Mouse (Mus musculus) heart, embryonic 14.5 days (tissue): ENCODE results near the gene Aldh1b1. TPM values are rescaled to one million over a fixed set of nuclear protein-coding genes. Genes with fewer than 3 reads are reported as not detected.
A peak's percentile ranks its signal among the peaks of the same experiment; 100 is the strongest.

ENCODE experiments used
- ATAC-seq: fragments of 200-750 bp; cut with Nextera tagmentation; 2 replicates; pipeline ENCODE4 v1.8.0; 2017; ENCODE audit warnings: low read depth, moderate TSS enrichment; ENCODE audit not compliant: insufficient number of reproducible peaks, insufficient read depth, low FRiP score
- H3K27ac ChIP-seq, 2 experiments: fragments of 200-500 bp in 1 of 2; fragments of 300-500 bp in 1 of 2; sonication (generic) in 1 of 2; replicated peaks in 1 of 2; 2 replicates each; pipeline ENCODE4 v1.5.1; 2012 to 2014; ENCODE audit warnings: low read depth in 2 of 2, low read length in 2 of 2, control low read depth in 1 of 2, mild to moderate bottlenecking in 1 of 2, mixed read lengths in 1 of 2; ENCODE audit not compliant: control insufficient read depth in 1 of 2, insufficient read depth in 1 of 2
- H3K27me3 ChIP-seq: fragments of 300-500 bp; sonication (generic); 2 replicates; pipeline ENCODE4 v1.6.1; 2014; ENCODE audit warnings: mild to moderate bottlenecking, low read length, control low read depth; ENCODE audit not compliant: control insufficient read depth, insufficient read depth
- H3K36me3 ChIP-seq: fragments of 300-500 bp; sonication (generic); 2 replicates; pipeline ENCODE4 v1.6.1; 2014; ENCODE audit warnings: mild to moderate bottlenecking, control low read depth, low read length, mixed read lengths; ENCODE audit not compliant: control insufficient read depth, insufficient read depth
- H3K4me1 ChIP-seq, 2 experiments: fragments of 200-500 bp in 1 of 2; fragments of 300-500 bp in 1 of 2; sonication (generic) in 1 of 2; 2 replicates each; pipeline ENCODE4 v1.6.1; 2012 to 2014; ENCODE audit warnings: low read length in 2 of 2, control low read depth in 1 of 2, mixed read lengths in 1 of 2; ENCODE audit not compliant: control insufficient read depth in 2 of 2, insufficient read depth in 2 of 2
- H3K4me2 ChIP-seq: fragments of 300-500 bp; sonication (generic); 2 replicates; pipeline ENCODE4 v1.6.1; 2014; ENCODE audit warnings: mild to moderate bottlenecking, low read length
- H3K4me3 ChIP-seq, 2 experiments: fragments of 200-500 bp in 1 of 2; fragments of 300-500 bp in 1 of 2; sonication (generic) in 1 of 2; 2 replicates each; pipeline ENCODE4 v1.5.1; 2012 to 2014; ENCODE audit warnings: low read length in 2 of 2, mild to moderate bottlenecking in 2 of 2, control low read depth in 1 of 2, low read depth in 1 of 2, moderate library complexity in 1 of 2; ENCODE audit not compliant: control insufficient read depth in 1 of 2, insufficient read depth in 1 of 2
- H3K9ac ChIP-seq: fragments of 300-500 bp; sonication (generic); 2 replicates; pipeline ENCODE4 v1.6.1; 2014; ENCODE audit warnings: mild to moderate bottlenecking, low read length
- H3K9me3 ChIP-seq: fragments of 300-500 bp; sonication (generic); 2 replicates; pipeline ENCODE4 v1.6.1; 2016; ENCODE audit warnings: low read length, control low read depth; ENCODE audit not compliant: control insufficient read depth
- WGBS: fragments of 180-500 bp; shearing (Covaris S2); extraction: QIAGEN DNeasy Blood & Tissue Kit; methylation state at CpG from one replicate; pipeline ENCODE4 v1.1.7; 2014; 5-methylcytosine and 5-hydroxymethylcytosine counted together
- polyA plus RNA-seq: library from polyadenylated mRNA; unstranded; fragments of >200 nt; fragmentation: Nextera tagmentation; extraction: Ambion mirVana; gene quantifications from 2 replicates; pipeline ENCODE4 v1.2.1, GENCODE M21; 2014

Gene Aldh1b1
- polyA plus RNA-seq, 1 experiment from 2014 or later = 75.0 TPM

GRCm38 (mm10) chr4:45820074-45820830 lies 21.4 kb downstream of the Aldh1b1 start:
- no peaks in the 10 kb centered on the region for H3K36me3 ChIP-seq
- H3K9ac ChIP-seq = peak overlapping the region; percentile 54
- peak overlapping the region; percentile 98 to 99 for H3K27ac ChIP-seq
- no peaks in the 10 kb centered on the region for H3K9me3 ChIP-seq
- WGBS = 8% methylated on average over 8 of the region's 8 CpGs
- ATAC-seq = peak; percentile 60
- peaks cover 49 to 61% of the 10 kb centered on the region in 2 experiments for H3K4me1 ChIP-seq
- H3K27me3 ChIP-seq = peaks cover 25% of the 10 kb centered on the region; the same call in 1 of the 2 replicates
- peak overlapping the region in 1 of 2 experiments; percentile 17; a peak in 2 of 4 replicates for H3K4me3 ChIP-seq
- H3K4me2 ChIP-seq = peak overlapping the region; percentile 66

- no peak overlapping the region for H3K4me3 ChIP-seq
- H3K4me1 ChIP-seq = peaks cover 48 to 61% of the 10 kb centered on the region in 2 experiments
- H3K9ac ChIP-seq = no peak overlapping the region
- 56% methylated on average over 3 of the region's 3 CpGs for WGBS
- no peaks in the 10 kb centered on the region for H3K36me3 ChIP-seq
- H3K27ac ChIP-seq = no peak overlapping the region
- H3K27me3 ChIP-seq = peaks cover 42% of the 10 kb centered on the region
- ATAC-seq = no peak
- H3K9me3 ChIP-seq = no peaks in the 10 kb centered on the region
- H3K4me2 ChIP-seq = no peak overlapping the region
Observed at GRCm38 (mm10) chr4:45821995-45822394, 23.2 kb downstream of the Aldh1b1 start.

GRCm38 (mm10) chr4:45822781-45823575 lies 24.2 kb downstream of the Aldh1b1 start:
- H3K9ac ChIP-seq = peak overlapping the region; percentile 35; the same call in 1 of the 2 replicates
- WGBS = 34% methylated on average over 11 of the region's 11 CpGs

GRCm38 (mm10) chr4:45824049-45824760 lies 25.4 kb downstream of the Aldh1b1 start:
- H3K9me3 ChIP-seq = no peaks in the 10 kb centered on the region
- peak overlapping the region; percentile 23; the same call in 1 of the 2 replicates for H3K4me2 ChIP-seq
- H3K27me3 ChIP-seq = peaks cover 61% of the 10 kb centered on the region
- no peak overlapping the region for H3K27ac ChIP-seq
- peaks cover 37 to 45% of the 10 kb centered on the region in 2 experiments for H3K4me1 ChIP-seq
- H3K9ac ChIP-seq = 0 out of 2 replicates have a peak overlapping the region, but pooled peaks have one; percentile 11
- no peak overlapping the region for H3K4me3 ChIP-seq
- H3K36me3 ChIP-seq = no peaks in the 10 kb centered on the region
- ATAC-seq = no peak
- 12% methylated on average over 10 of the region's 10 CpGs for WGBS

More at GRCm38 (mm10) chr4:45822781-45823575, 24.2 kb downstream of the Aldh1b1 start:
- Histone ChIP-seq H3K9me3 (no peaks in the 10 kb centered on the region), H3K4me3 (no peak overlapping the region), H3K36me3 (no peaks in the 10 kb centered on the region), H3K27me3 (peaks cover 52% of the 10 kb centered on the region), H3K4me1 (peaks cover 47 to 53% of the 10 kb centered on the region in 2 experiments), H3K27ac (no peak overlapping the region), H3K4me2 (no peak overlapping the region)
- ATAC-seq = no peak

DNA sequence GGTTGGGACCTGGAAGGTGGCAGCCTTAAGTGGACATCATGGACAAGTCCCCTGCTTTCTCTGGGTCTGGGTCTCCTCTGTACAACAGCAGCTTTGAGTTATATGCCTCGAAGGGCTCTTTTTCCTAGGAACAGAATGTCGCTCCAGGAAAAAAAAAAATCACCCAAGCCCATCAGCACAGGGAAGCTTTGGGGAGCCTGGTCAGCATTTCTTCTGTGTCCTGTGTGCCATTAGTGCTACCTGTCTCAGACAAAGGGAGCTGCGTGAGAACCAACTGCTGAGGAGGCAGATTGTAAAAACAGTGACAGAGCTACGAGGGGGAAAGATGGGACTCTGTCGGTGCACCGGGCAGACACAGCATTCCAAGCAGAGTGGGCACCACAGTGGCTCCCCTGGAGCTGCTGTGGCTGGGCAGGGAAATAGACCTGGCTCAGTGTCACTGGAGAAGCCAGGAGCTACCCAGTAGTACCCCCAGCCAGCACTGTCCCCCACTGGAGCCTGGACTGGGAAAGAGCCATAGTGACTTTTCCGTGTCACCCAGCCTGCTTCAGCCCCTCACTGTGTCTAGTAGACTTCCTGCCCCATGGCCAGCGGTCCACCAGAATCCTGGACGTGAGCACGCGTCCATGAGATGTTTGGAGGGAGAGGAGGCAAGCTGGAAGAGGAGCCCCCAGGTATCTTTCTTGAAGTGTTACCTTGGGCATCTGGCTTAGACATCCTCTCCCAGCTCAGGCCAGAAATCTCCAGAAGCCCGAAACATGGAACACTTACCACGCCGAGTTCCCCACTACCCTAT lies 26.1 kb downstream of the Aldh1b1 start:
- Histone ChIP-seq H3K36me3 (no peaks in the 10 kb centered on the region), H3K9ac (peak overlapping the region; percentile 44; the same call in 1 of the 2 replicates), H3K4me3 (no peak overlapping the region), H3K9me3 (no peaks in the 10 kb centered on the region), H3K4me1 (peaks cover 30 to 37% of the 10 kb centered on the region in 2 experiments), H3K4me2 (peak overlapping the region; percentile 31; the same call in 1 of the 2 replicates), H3K27me3 (peaks cover 67% of the 10 kb centered on the region), H3K27ac (0 out of 4 replicates have a peak overlapping the region, but pooled peaks of 1 of the 2 experiments have one; percentile 1)
- no peak for ATAC-seq
- WGBS = 30% methylated on average over 14 of the region's 14 CpGs

- Histone ChIP-seq H3K9ac (peak within 1 kb of the TSS; percentile 64), H3K27me3 (peaks cover 71% of the 10 kb centered on the region), H3K36me3 (no peaks in the 10 kb centered on the region), H3K4me3 (peak within 1 kb of the TSS; percentile 46 to 54), H3K4me2 (peak within 1 kb of the TSS; percentile 90), H3K9me3 (no peaks in the 10 kb centered on the region), H3K4me1 (peaks cover 19 to 24% of the 10 kb centered on the region in 2 experiments), H3K27ac (no peak within 1 kb of the TSS)
- ATAC-seq = no peak
- whole genome bisulfite sequencing = 2% methylated on average over 91 of the region's 91 CpGs
Observed at GRCm38 (mm10) chr4:45826275-45827040, 27.6 kb downstream of the Aldh1b1 start, which contains the start of gene Igfbpl1. Gene Igfbpl1, minus strand, starts transcription at chr4:45826923.
